Mouse (Mus musculus) layer of hippocampus, postnatal 10 days (tissue): ENCODE data around the gene Kcnk5. TPM values are rescaled to one million over a fixed set of nuclear protein-coding genes. Genes with fewer than 3 reads are reported as not detected.

Experiments
- DNase-seq, 2 experiments: peaks; one replicate each; pipeline ENCODE4 v3.0.0; 2021; ENCODE audit warnings: low spot score in 2 of 2
- long read RNA-seq: library from polyadenylated mRNA; stranded (forward); transcript quantifications from one replicate; pipeline ENCODE4 v2.0.0, GENCODE M21; 2023
- total RNA-seq, 2 experiments: library from RNA; stranded (reverse); gene quantifications; 2 replicates each; pipeline ENCODE4 v1.2.3; 2021

Kcnk5 gene
- under 1 TPM; 0.21 to 0.33 TPM for total RNA-seq
- long read RNA-seq = 0 reads

DNA sequence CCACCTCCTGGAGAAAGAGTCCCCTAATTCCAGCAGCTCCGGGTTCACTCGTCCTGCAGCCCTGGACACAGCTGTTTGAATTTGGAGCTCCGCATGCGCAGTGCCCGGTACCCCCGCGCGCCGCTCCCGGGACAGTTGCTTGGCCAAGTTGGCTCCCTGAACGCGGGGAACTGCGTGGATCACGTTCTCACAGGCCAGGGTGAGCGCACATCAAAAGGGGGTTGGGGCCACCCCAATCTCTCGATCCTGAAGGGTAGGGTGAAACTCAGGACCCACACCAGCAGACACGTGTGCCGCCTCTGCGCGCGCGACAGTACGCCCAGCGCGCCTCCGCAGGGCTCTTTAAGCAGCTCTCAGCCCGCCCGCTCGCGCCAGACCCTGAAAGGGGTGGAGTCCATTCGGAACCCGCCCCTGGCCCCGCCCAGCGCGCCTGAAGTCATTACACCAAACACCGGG lies at the start of gene Kcnk5:
TSS of gene Kcnk5 (minus strand) at position 344 of the 456 bp plus-strand sequence.
- DNase-seq = peak; percentile 74 to 81

DNA sequence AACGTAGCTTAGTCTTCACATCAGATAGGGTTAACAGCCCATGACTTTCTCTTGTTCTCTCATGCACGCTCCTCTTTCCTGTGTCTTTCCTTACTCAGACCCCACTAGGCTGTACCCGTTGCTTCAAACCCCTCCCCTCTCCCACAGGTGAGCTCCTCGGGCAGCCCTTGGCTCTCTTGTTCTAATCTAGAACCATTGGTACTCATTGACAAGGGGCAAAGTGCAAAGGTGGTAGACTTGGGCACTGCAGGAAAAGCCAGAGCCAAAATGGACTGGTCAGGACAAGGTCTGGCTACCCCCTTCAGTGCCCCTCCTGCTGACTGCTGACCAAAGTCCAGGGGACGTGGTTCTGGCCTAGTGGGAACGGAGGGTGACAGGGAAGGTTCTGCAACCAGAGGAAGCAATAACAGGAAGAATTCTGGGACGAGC lies 48.5 kb upstream of the Kcnk5 start:
- DNase-seq = no peak

DNA sequence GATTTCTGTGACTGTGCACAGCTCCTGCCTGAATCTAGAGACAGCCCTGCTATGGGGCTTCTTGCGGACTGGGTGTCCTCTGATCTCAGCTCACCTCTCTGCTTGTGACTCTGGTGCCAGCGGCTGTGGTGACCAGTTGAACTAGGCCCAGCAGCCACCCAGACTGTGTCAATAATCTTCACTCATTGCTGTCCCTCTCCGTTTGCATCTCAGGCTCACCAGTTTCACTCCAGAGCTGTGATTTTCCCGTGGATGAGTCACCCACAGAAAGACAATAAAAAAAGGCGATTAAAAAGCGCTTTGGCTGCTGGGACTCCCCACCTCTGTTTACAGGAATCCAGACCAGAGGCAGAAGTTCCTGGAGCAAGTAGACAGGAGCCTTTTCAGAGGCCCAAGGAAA lies 47.8 kb upstream of the Kcnk5 start:
- DNase-seq = no peak

DNA sequence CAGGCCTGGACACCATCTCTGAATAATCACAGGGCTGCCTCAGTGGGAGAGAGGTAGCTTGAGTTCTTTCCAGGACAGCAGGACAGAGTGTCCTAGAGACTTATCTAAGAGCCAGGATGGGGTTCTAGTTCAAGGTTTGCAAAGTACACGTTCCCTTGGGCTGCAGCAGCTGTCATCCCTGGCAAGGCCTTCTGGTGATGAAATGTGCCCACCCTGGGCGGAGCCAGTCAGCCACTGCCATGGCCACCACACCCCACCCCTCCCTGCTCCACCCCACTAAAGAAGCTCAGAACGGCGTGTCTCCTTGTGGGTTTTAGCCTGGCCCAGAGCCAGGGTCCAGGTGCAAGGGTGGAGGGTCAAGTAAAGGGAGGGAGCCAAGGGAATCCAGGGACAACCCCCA lies 46.7 kb upstream of the Kcnk5 start:
- no peak for DNase-seq

DNA sequence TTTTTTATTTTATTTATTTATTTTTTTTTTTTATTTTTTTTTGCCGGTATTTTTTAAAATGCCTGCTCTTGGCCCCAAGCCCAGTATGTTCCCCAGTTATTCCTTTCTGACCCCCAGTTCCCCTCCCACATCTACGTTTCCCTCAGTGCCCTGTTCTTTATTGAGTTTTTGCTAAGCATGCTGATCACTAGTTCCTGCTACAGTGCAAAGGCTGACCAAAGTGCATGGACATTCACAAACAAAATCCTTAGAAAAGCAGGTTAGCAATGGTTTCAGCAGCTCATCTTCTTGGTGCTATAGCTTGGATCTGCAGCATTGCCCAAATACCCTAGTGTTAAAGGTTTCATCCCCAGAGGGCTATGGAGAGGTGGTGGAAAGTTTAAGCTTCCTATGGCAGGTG lies 45.4 kb upstream of the Kcnk5 start:
- DNase-seq = no peak

DNA sequence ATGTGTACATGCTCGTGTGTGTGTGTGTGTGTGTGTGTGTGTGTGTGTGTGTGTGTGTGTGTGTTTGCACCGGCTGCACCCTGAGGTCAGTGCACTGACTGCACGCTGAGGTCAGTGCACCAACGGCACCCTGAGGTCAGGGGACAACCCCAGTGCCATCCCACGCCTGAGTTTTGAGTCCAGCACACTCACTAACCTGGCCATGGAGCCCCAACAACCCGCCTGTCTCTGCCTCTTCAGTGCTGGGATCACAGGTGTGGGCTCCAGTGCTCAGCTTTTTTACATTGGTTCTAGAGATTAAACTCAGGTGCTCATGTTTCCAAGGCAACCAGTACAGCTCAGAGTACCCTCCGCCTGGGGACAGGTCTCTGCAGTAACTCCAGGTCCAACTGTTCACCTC lies 44.9 kb upstream of the Kcnk5 start:
- DNase-seq = no peak

DNA sequence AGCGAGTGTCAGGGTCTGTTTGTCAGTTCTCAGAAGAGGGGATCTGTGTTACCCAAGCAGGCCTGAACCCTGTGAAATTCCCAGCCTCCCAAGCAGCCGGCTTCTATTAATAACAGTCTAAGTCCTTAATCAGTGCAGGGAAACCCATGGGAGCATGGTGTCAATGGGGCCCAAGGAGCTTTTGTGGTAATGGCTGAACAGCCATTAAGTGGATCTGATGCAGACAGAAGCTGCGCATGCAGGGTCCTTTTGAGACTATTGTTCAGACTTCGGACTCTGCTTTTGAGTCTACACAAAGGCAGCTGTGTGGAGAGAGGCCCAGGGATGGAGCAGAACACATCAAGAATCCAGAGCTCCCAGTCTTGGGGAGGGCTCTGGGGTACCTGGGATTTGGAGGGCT lies 43.9 kb upstream of the Kcnk5 start:
- no peak for DNase-seq

DNA sequence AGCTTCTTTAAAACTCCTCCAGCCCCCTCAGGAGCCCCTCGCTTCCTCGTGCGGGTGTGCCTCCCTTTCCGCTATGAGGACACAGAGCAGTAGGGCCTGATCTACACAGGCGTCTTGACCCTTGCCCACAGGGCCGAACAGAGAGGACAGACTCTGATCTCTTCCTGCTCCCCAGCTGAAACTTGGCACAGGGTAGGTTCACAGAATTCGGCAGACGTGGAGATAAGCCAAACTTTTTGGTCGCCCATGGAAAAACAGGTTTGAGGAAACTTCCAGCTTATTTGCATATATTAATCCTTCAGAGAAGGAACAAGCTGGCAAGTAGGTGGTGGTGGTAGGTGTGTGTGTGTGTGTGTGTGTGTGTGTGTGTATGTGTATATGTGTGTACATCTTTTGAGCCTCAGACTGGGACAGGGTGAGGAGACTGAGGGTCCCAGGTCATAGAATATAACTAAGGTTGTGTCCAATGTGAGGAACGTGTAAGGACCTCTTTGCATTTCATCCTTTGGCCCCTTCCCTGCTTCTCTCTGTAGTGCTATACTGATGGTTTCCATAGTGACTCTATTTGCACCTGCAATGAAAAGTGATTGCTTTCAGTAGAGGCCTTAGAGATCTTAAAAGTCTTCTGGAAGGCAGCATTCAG lies 43.1 kb upstream of the Kcnk5 start:
- DNase-seq = no peak

DNA sequence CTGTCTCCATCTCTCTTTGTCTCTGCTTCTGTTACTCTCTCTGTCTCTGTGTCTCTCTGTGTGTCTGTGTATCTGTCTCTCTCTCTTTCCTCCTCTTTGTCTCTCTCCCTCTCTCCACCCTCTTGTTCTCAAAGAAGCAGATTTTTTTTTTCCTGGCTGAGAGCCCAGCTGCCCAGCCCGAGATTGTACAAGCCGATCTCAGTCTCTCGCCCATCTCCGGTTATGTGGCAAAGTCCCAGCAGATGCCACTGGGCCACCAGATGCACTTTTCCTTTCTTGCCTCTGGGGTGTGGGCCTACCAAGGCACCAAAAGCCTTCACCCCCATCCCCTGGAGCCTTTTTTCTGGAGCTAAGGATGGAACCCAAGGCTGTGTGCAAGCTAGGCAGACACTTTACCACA lies 42.6 kb upstream of the Kcnk5 start:
- peak; percentile 12 to 32 for DNase-seq

DNA sequence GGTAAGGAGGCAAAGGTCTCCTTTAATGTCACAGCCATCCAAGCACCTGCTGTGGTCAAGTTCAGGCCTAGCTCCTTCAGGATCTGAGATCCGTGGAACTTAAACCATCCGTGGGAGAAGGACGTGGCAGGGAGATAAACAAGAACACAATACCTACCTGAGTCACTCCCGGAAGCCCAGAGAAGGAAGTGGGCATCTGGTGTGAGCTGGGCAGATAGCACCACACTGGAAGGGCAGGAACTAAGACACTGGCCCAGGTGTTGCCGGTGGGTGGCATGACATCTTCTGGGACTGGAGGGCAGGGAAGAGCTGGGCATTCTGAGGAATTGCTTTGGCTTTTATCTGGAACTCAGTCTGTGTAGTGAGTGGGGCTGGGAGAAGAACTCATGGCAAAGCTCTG lies 41.6 kb upstream of the Kcnk5 start:
- no peak for DNase-seq

DNA sequence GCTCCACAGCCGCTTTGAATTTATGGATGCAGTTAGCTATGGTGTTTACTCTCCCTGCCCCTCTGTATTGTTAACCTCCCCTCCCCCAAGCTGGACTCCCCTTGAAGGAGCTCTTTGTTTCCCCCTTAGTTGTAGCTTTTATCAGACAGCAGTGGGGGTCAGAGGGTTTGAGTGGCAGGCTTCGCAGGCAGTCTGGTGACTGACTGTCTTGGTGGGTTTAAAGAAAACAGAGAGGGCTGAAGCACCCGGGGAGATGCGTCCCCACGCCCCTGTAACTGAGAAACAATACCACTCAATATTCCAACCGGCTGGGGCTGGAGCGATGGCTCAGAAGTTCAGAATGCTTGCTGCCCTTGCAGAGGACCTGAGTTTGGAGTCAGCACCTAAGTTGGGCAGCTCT lies 39.5 kb upstream of the Kcnk5 start:
- DNase-seq = no peak

DNA sequence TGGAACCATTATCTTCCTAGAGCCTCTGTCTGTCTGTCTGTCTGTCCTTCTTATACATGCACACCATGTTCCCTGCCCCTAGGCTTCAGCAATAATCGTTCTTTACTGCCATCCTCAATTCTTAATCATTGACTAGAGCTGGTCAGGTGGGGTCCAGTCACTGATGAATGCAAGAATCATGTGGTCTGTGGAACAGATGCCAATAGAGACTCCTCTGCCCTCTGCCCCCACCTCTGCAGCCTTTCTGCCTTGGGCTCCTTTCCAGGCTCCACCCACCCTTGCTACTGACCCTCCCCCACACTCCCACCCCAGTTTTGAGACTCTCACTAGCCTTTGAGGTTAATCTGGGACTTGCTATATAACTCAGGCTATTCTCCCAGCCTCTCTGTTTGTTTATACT lies 38.2 kb upstream of the Kcnk5 start:
- no peak for DNase-seq

DNA sequence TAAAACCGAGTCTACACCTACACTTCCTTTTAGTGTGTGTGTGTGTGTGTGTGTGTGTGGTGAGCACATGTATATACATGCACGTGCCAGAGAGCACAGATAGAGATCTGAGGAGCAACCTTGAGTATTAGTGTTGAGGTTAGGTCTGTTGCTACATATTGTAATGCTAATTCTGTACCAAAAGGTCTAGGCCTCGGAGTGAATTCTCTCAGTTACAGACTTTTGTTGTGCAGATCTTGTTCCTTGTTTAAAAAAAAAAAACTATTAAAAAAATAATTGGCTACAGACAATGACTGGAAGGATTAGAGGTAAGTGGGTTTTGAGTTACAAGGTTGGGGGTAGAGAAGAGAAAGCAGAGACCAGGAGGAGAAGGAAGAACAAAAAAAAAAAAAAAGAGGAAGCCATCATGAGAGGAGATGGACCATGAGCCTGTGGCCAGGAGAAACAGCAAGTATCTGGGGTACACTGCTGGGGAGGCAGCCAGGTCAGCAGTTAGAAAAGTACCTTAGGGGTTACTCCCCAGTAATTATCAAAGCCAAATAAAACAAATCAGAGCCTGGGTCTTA lies 35.8 kb upstream of the Kcnk5 start:
- DNase-seq = no peak

DNA sequence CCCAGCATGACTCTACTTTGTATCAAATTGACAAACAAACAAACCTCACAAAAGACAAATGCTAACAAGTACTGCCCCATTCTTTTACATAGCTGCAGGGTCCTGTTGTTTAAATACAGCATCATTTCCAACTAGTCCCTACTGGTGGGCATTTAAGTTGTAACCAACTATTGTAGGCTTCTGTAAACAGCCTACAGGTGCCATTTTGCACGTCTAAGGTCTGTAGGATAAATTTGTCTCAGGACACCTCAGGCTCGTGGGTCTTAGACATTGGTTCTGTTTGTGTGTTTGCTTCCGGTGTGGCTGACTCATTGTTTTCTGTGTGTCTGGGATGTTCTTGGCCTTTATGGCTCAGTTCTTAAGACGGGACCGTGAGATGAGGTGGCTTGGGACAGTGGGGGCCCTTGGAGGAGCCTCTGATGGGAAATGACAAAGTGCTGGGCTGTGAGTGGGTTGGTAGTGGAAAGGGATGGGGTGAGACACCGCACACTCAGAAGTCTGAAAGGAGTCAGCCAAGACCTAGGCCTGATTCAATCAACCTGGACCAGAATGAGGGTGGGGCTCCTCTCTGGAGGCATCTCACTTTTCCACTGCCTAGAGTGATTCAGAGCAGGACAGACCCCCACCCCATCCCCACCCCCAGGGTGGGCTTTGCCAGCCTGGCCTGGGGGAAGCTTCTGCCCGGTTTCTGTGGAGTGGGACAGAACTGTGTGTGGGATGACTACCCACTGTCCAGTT lies 35.1 kb upstream of the Kcnk5 start:
- DNase-seq = no peak

DNA sequence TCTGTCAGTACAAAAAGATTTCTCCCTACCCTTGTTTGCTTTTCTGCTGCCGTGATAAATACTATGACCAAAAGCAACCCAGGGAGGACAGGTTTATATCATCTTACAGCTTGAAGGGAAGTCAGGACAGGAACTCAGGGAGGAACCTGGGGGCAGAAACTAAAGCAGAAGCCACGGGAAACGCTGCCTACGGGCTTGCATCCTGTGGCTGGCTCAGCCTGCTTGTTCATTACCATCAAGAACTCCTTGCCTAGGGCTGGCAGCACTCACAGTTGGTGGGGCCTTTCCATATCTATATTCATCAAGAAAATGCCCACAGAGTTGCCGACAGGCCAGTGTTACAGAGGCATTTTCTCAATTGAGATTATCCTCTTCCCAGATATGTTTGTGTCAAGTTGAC lies 34.2 kb upstream of the Kcnk5 start:
- DNase-seq = no peak

DNA sequence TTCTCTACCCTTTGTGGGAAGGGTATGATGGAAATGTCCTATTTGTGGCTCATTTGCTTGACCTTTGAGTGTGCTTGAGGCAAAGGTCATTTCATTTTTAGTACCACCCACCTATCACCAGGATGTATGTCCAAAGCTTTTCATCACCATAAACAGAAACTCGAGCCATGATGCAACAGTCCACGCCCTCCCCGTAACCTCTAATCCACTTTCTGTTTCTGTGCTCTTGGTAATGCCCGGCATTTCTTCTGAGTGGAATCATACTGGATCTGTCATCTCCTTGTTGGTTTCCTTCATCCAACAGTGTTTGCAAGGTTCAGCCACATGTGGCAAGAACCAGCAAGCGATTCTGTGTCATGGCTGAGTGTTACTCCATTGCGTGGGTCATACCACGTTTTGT lies 32.5 kb upstream of the Kcnk5 start:
- no peak for DNase-seq

DNA sequence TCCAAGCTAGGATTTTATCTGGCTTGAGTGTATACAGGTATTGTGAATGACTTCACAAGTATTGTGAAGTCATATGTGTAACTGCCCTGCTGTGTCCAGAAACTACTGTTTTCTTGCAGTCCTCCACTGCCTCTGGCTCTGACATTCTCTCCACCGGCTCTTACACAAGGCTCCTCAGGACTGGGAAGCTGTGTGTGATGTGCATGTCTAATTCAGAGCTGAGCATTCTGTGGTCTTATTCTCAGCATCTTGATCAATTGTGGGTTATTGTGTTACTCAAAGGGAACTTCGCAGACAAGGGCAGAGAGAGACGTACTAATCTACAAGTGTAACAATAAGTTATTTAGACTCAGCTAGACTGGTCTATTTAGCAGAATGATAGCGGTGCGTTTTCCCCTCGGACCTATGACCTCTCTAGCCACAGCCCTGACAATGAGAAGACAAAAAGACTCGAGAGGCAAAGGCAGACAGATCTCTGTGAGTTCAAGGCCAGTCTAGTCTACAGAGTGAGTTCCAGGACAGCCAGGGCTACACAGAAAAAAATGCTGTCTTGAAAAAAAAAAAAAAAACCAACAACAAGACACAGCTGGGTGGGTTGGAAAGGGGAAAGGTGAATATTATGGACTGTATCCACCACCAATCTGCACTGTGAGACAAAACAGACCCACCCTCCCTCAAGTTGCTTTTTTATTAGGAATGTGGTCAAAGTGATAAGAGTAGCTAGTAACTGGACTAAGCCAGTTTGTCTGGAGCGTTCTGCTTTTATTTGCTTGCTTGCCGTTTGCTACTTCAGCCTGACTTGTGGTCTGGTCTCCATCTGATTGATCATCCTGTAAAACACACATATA lies 30.4 kb upstream of the Kcnk5 start:
- DNase-seq = no peak

DNA sequence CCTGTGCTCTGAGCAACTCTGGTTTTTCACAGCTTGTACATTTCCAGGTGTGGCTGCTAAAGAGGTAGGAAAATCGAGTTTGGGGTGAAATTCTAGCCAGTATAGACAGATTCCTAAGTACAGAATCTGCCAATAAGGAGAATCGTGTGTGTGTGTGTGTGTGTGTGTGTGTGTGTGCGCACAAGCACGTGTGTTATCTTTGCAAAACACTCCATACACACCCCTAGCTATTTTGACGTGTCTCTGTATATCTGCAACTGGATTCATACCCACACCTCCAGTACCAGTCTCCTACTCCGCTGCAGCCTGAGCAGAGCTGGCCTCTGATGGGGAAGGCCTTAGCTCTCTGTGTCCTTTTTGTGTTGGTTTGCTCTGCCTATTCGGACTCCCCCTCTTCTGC lies 28.3 kb upstream of the Kcnk5 start:
- DNase-seq = no peak

DNA sequence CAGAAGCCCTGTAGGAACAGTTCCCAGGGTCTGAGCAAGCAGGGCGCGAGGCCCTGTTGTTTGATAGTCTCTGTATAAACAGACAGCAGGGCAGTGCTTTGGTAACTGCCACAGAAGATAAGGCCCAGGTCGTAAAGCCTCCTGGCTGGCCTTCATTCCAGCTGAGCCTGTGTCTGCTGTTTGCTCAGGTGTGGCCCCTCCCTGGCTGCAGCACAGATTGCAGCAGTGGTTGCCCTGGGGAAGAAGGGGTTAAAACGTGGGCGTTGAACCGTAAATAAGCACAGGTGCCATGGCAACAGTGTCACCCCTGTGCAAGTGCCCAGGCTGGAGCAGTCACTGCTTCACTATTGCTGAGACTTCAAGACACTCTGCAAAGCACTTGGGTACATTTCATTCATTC lies 26.8 kb upstream of the Kcnk5 start:
- DNase-seq = no peak

DNA sequence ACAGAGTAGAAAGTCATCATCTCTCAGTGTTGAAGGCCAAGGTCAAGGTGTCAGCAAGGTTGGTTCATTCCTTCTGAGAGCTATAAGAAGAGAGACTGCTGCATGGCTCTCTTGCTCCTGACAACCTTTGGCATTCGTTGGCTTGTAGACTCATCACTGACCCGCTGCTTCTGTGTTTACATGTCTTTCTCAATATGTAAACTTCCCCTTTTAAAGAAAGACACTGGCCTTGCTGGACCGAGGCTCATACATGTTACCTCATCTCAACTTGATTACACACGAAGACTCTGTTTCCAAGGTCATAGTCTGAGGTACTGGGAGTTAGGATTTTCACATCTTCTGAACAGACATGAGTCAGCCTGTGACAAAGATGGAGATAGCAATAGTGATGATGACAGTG lies 24.1 kb upstream of the Kcnk5 start:
- no peak for DNase-seq

DNA sequence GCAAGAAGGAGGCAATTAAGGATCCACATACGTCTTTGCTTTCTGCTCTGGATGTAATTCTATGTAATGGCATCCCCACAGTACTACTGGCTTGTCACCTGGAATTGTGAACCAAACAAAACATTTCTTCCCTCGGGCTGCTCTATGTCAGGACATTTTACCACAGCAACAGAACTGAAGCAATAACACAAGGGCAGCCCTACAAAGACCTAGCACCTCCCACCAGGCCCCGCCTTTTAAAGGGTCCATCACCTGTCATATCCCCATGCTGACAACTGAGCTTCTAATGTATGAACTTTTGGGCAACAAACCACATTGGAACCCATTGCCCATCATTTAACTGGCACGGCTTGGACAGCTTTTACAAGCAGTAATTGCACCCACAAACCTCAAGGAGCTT lies 21.7 kb upstream of the Kcnk5 start:
- DNase-seq = no peak

DNA sequence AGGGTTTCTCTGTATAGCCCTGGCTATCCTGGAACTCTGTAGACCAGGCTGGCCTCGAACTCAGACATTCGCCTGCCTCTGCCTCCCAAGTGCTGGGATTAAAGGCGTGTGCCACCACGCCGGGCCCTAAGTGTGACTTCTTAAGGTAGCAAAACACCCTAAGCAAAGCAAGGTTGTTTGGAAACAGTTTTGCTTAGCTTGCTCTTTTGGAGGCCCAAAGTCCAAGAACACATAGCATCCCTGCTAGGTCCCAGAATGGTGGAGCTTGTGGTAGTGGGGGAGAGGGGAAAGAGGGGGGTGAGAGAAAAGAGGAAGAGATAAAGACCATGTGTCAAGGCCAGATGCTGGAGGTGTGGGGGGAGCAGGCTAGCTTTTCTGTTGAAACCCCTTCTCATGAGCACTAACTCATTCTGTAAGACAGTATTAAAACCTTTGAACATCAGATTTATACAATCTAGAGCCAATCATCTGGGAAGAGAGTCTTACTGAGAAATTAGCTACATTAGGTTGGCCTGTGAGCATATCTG lies 21.1 kb upstream of the Kcnk5 start:
- no peak for DNase-seq
